Mouse (Mus musculus): ENCODE results near the gene Tapbpl. TPM values are rescaled to one million over a fixed set of nuclear protein-coding genes. Genes with fewer than 3 reads are reported as not detected.

Tapbpl gene
- polyA plus RNA-seq, 1 experiment = not detected

DNA sequence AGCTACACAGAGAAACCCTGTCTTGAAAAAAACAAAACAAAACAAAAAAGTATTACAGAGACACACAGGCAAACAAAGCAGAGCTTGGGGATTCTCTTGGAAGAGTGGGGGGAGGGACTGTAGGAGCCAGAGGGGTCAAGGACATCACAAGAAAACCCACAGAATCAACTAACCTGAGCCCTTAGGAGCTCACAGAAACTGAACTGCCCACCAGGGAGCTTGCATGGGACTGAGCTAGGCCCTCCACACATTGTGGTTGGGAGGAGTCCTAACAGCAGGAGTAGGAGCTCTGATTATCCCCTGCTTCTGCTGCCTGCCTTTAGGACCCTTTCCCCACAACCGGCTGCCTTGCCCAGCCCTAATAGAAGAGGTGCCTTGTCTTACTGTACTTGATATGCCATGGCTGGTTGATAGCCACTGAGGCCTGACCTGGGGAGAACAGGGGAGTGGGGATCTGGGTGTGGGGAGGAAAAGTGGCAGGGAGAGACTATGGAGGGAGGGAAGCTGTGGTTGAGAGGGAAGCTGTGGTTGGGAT is 36.1 kb downstream of the Tapbpl start:
- TF ChIP-seq POLR2A (IDR thresholded peaks at IDR 0.05; ENCODE audit: insufficient read depth, low read depth, low read length) (no peak), CTCF (IDR thresholded peaks at IDR 0.05; ENCODE audit: insufficient read depth, low read depth, low read length) (no peak)
- 39% methylated on average over 1 of the region's 1 CpGs for WGBS
- Histone ChIP-seq H3K27ac (ENCODE audit: insufficient read depth, low read depth, low read length) (peak overlapping the region; percentile 75), H3K4me3 (ENCODE audit: insufficient read depth, low read depth, low read length) (no peak overlapping the region), H3K4me1 (ENCODE audit: control insufficient read depth, insufficient read depth, low read length) (peaks cover 5% of the 10 kb centered on the region; the same call in 1 of the 2 replicates)

DNA sequence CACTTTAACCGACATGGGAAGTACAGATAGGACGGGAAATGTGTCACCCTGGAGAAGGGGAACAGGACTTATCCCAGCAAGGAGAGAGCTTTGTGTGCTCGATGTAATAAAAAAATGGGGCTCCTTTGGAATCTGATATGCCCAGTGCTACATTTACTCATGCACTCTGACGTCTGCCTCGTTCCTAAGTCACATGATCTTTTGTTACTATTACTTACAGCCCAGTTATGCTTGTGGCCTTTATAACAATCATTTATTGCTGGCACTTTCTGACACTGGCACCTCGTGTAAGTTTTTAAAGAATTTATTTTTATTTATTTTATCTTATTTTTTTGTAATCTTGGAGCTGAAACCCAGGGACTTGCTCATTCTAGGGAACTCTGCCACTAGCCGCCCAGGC is 38.3 kb downstream of the Tapbpl start:
- no peak overlapping the region for H3K4me3 ChIP-seq (ENCODE audit: insufficient read depth, low read depth, low read length)
- TF ChIP-seq POLR2A (IDR thresholded peaks at IDR 0.05; ENCODE audit: insufficient read depth, low read depth, low read length) = no peak
- TF ChIP-seq CTCF (IDR thresholded peaks at IDR 0.05; ENCODE audit: insufficient read depth, low read depth, low read length) = no peak
- WGBS = 70% methylated on average over 7 of the region's 7 CpGs

DNA sequence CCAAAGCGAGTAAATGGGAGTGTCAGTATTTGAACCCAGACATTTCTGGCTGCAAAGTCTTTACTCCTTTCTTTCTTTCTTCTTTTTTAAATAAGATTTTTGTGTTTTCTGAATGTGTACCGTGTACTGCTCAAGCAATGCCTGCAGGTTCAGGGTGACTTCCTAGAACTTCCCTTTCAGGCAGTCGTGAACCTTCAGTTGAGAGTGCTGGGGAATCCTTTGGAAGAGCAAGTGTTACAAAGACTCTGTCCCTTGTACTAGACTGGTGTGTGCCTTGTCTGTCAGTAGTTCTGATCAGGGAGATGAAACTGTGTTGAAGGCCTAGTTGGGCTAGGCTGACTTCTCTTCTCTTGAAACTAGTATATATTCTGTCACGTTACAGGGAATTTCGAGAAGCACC is 38.8 kb downstream of the Tapbpl start:
- TF ChIP-seq CTCF (IDR thresholded peaks at IDR 0.05; ENCODE audit: insufficient read depth, low read depth, low read length) (no peak), POLR2A (IDR thresholded peaks at IDR 0.05; ENCODE audit: insufficient read depth, low read depth, low read length) (no peak)
- Histone ChIP-seq H3K4me3 (ENCODE audit: insufficient read depth, low read depth, low read length) (peak overlapping the region; percentile 91), H3K27ac (ENCODE audit: insufficient read depth, low read depth, low read length) (no peak overlapping the region), H3K4me1 (ENCODE audit: control insufficient read depth, insufficient read depth, low read length) (peaks cover 5% of the 10 kb centered on the region; the same call in 1 of the 2 replicates)
- WGBS = 43% methylated on average over 5 of the region's 5 CpGs

More for the DNA sequence above, 38.3 kb downstream of the Tapbpl start:
- Histone ChIP-seq H3K27ac (ENCODE audit: insufficient read depth, low read depth, low read length) (no peak overlapping the region), H3K4me1 (ENCODE audit: control insufficient read depth, insufficient read depth, low read length) (peaks cover 5% of the 10 kb centered on the region; the same call in 1 of the 2 replicates)

DNA sequence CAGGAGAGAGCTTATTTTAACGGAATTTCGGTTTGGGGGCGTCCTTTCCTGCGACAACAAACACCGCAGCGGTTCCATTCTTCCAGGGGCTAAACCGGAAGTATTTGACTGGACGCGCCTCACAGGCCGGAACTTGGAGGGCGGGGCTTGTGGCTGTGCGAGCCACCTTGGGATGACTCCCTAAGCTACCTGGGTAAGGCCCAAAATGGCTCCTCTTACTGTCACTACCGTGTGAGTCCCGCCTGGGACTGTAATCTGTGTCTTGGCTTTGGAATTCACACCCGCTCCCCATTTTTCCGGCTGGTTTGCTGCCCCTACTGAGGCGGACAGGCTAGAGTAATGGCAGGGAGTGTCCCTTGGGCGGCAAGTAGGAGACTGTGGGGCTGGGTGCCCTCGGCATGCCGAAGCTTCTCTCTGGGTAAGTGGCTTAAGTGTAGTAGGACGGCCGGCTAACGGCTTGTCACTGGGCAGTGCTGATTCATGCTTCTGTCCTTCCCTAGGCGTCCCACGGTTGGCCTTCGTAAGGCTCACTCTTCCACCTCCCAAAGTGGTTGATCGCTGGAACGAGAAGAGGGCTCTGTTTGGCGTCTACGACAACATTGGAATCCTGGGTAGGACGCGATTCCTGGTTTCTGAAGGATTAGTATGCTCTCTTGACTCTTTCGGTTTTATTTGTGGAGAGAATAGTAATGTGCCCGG is 39.5 kb downstream of the Tapbpl start:
- Histone ChIP-seq H3K27ac (ENCODE audit: insufficient read depth, low read depth, low read length) (peak overlapping the region; percentile 87), H3K4me1 (ENCODE audit: control insufficient read depth, insufficient read depth, low read length) (peaks cover 5% of the 10 kb centered on the region; the same call in 1 of the 2 replicates), H3K4me3 (ENCODE audit: insufficient read depth, low read depth, low read length) (peak overlapping the region; percentile 91)
- WGBS = under 1% methylated on average over 34 of the region's 34 CpGs
- TF ChIP-seq CTCF (IDR thresholded peaks at IDR 0.05; ENCODE audit: insufficient read depth, low read depth, low read length) = no peak

DNA sequence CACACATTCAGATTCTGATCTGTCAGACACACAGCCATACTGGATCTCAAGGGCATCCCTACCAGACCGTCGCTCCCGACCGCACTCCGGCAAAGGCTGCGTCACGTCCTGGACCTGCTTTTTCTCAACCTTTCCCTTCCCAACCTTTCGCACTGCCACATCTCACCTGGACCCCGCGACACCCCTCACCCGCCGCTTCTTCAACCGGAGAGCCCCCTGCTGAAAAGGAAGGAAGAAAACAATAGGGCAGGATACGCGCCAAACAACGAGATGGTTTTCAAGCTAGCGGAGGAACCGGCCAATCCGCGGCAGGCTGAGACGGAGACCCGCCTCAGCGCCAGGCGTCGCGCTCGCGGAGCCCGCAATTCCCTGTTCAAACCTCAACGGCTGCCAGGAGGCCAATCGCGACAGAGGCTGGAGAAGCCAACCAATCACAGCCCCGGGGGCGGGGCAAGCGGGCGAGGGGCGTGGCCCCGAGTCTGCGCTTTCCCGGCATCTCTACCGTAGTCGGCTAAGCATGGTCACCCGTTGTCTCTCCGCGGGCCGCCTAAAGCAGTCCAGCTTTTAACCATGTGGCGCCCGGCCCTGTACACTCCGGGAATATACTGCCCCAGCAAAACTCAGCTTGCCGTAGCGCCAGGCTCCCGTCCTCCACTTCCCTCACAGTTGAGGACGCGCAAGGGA is 40.2 kb downstream of the Tapbpl start, which contains the start of the genes Ncapd2 and Mrpl51:
Gene Ncapd2, minus strand, starts transcription at position 370 of the 684 bp plus-strand sequence.
Gene Mrpl51, plus strand, starts transcription at position 470 of the 684 bp plus-strand sequence.
- Histone ChIP-seq H3K27ac (ENCODE audit: insufficient read depth, low read depth, low read length) (peak within 1 kb of the TSS; percentile 87), H3K4me3 (ENCODE audit: insufficient read depth, low read depth, low read length) (peak within 1 kb of the TSS; percentile 91), H3K4me1 (ENCODE audit: control insufficient read depth, insufficient read depth, low read length) (peaks cover 5% of the 10 kb centered on the region; the same call in 1 of the 2 replicates)
- WGBS = under 1% methylated on average over 54 of the region's 54 CpGs
- TF ChIP-seq CTCF (IDR thresholded peaks at IDR 0.05; ENCODE audit: insufficient read depth, low read depth, low read length) (no peak), POLR2A (IDR thresholded peaks at IDR 0.05; ENCODE audit: insufficient read depth, low read depth, low read length) (no peak)

DNA sequence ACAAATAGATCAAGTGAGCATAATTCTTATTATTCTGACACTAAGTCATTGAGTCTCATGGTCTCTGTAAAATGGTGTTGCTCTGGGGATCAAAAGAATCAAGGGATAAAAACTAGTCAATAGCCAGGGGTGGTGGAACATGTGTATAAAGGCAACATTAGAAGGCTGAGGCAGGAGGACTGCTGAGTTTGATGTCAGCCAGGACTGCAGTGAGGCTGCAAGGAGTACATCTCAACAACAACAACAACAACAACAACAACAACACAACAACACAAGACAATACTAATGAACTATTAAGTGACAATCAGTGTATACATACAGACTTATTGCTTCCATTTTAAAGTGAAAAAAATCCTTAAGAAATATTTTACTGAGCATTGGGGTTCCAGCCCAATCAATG is 40.8 kb downstream of the Tapbpl start:
- TF ChIP-seq CTCF (IDR thresholded peaks at IDR 0.05; ENCODE audit: insufficient read depth, low read depth, low read length) (no peak), POLR2A (IDR thresholded peaks at IDR 0.05; ENCODE audit: insufficient read depth, low read depth, low read length) (no peak)
- H3K4me3 ChIP-seq (ENCODE audit: insufficient read depth, low read depth, low read length) = no peak overlapping the region
- H3K27ac ChIP-seq (ENCODE audit: insufficient read depth, low read depth, low read length) = 0 out of 2 replicates have a peak overlapping the region, but pooled peaks have one; percentile 32
- H3K4me1 ChIP-seq (ENCODE audit: control insufficient read depth, insufficient read depth, low read length) = peaks cover 5% of the 10 kb centered on the region; the same call in 1 of the 2 replicates

DNA sequence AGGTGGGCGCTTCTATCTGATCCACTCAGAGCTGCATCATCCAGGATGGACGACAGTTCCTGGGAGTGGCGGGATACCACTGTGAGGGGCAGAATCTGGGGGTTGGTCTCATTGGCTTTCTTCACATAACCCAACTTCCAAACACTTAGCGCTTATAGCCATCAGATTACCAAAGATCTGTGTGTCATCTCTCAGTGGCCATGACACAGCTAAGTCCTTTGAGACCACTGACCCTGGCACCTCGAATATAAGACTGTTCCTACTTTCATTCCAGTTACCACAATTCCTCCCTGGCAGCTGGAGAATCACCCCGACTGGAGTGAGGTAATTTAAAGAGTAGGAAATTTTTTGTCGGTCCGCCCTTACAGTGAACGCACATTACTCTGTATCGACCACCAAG is 45.5 kb downstream of the Tapbpl start:
- TF ChIP-seq CTCF (IDR thresholded peaks at IDR 0.05; ENCODE audit: insufficient read depth, low read depth, low read length) (no peak), POLR2A (IDR thresholded peaks at IDR 0.05; ENCODE audit: insufficient read depth, low read depth, low read length) (no peak)
- no peak overlapping the region for H3K27ac ChIP-seq (ENCODE audit: insufficient read depth, low read depth, low read length)
- no peaks in the 10 kb centered on the region for H3K4me1 ChIP-seq (ENCODE audit: control insufficient read depth, insufficient read depth, low read length)
- H3K4me3 ChIP-seq (ENCODE audit: insufficient read depth, low read depth, low read length) = no peak overlapping the region
- 94% methylated on average over 10 of the region's 10 CpGs for WGBS

DNA sequence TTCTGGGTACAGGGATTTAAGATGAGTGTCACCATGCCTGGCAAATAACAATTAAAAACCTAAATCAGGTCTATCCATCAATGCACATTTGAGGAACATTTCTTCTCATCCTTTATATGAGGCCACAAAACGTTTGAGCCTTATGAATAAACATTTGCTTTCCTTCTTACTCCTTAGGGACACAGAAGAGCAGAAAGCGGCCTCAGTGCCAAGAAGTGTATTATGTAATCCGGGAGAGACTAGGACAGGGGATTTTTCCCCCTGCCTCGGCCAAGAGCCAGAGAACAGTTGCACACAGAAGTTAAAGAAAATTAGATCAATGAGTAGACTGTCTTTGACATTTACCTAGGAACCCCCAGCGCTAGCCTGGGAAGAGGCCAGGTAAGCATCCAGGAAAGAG is 49.5 kb downstream of the Tapbpl start:
- Histone ChIP-seq H3K27ac (ENCODE audit: insufficient read depth, low read depth, low read length) (no peak overlapping the region), H3K4me3 (ENCODE audit: insufficient read depth, low read depth, low read length) (no peak overlapping the region), H3K4me1 (ENCODE audit: control insufficient read depth, insufficient read depth, low read length) (no peaks in the 10 kb centered on the region)
- TF ChIP-seq POLR2A (IDR thresholded peaks at IDR 0.05; ENCODE audit: insufficient read depth, low read depth, low read length) = no peak
- no peak for TF ChIP-seq CTCF (IDR thresholded peaks at IDR 0.05; ENCODE audit: insufficient read depth, low read depth, low read length)
- WGBS = 45% methylated on average over 5 of the region's 5 CpGs

DNA sequence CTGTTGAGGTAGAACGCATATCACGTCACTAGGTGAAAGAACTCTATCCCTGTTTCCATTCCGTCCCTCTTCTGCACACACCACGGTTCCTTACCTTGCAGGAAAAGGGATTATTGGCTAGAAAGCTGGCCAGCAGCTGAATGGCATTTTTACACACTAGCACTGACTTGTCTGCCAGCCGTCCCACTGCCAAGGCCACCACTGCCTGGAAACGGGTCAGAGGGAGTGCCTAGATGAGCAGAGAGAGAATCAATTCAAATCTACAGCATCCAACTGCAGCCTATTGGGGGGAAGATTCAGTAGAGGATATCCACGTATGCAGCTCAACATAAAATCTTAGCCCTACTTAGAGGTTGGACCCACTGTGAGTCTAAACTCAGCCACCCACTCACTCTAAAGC is 52.1 kb downstream of the Tapbpl start:
- H3K27ac ChIP-seq (ENCODE audit: insufficient read depth, low read depth, low read length) = no peak overlapping the region
- no peak for TF ChIP-seq CTCF (IDR thresholded peaks at IDR 0.05; ENCODE audit: insufficient read depth, low read depth, low read length)
- no peak for TF ChIP-seq POLR2A (IDR thresholded peaks at IDR 0.05; ENCODE audit: insufficient read depth, low read depth, low read length)
- 73% methylated on average over 7 of the region's 7 CpGs for WGBS
- no peaks in the 10 kb centered on the region for H3K4me1 ChIP-seq (ENCODE audit: control insufficient read depth, insufficient read depth, low read length)
- H3K4me3 ChIP-seq (ENCODE audit: insufficient read depth, low read depth, low read length) = no peak overlapping the region
